Mouse (Mus musculus) gastrocnemius, postnatal 4 days (tissue): Measurements from ENCODE around the gene Foxc2. TPM values are rescaled to one million over a fixed set of nuclear protein-coding genes. Genes with fewer than 3 reads are reported as not detected.
A peak's percentile ranks its signal among the peaks of the same experiment; 100 is the strongest.

Experiments used
- DNase-seq, 2 experiments: peaks; one replicate each; pipeline ENCODE4 v3.0.0; 2021 to 2022; ENCODE audit warnings: low spot score in 2 of 2, mixed read lengths in 2 of 2
- long read RNA-seq, 2 experiments: library from polyadenylated mRNA; stranded (forward); transcript quantifications; one replicate each; pipeline ENCODE4 v2.0.0; 2021
- total RNA-seq, 2 experiments: library from RNA; stranded (reverse); gene quantifications; 2 replicates each; pipeline ENCODE4 v1.2.3; 2021

The Foxc2 gene
- 1 to 10 TPM; 1.3 TPM for total RNA-seq
- long read RNA-seq, experiment 1: 0 reads
- long read RNA-seq, experiment 2, partial matches to known transcripts: 0 of 2 reads
- long read RNA-seq, experiment 2, other reads (novel, unspliced or antisense): 0 of 2 reads

- peak; percentile 60 to 82 for DNase-seq
Observed at GRCm38 (mm10) chr8:121115948-121116347, at the start of gene Foxc2. TSS of gene Foxc2 (plus strand) at chr8:121116171.

GRCm38 (mm10) chr8:121071454-121071853 is 44.5 kb upstream of the Foxc2 start:
- no peak for DNase-seq

GRCm38 (mm10) chr8:121072406-121073130 is 43.4 kb upstream of the Foxc2 start:
- no peak for DNase-seq

- DNase-seq: no peak
Observed at GRCm38 (mm10) chr8:121073174-121074107, 42.5 kb upstream of the Foxc2 start.

- no peak for DNase-seq
Observed at GRCm38 (mm10) chr8:121074108-121074847, 41.7 kb upstream of the Foxc2 start.

GRCm38 (mm10) chr8:121074848-121075145 is 41.2 kb upstream of the Foxc2 start:
- no peak for DNase-seq

GRCm38 (mm10) chr8:121075936-121076335 is 40.0 kb upstream of the Foxc2 start:
- no peak for DNase-seq

- no peak for DNase-seq
Observed at GRCm38 (mm10) chr8:121076555-121076954, 39.4 kb upstream of the Foxc2 start.

- no peak for DNase-seq
Observed at GRCm38 (mm10) chr8:121078721-121079120, 37.2 kb upstream of the Foxc2 start.

GRCm38 (mm10) chr8:121079201-121079600 is 36.8 kb upstream of the Foxc2 start:
- no peak for DNase-seq

GRCm38 (mm10) chr8:121079944-121080343 is 36.0 kb upstream of the Foxc2 start:
- no peak for DNase-seq

- no peak for DNase-seq
Observed at GRCm38 (mm10) chr8:121080361-121081090, 35.4 kb upstream of the Foxc2 start.

GRCm38 (mm10) chr8:121081398-121081797 is 34.6 kb upstream of the Foxc2 start:
- no peak for DNase-seq

GRCm38 (mm10) chr8:121082218-121083092 is 33.5 kb upstream of the Foxc2 start:
- DNase-seq: no peak

GRCm38 (mm10) chr8:121083093-121083935 is 32.7 kb upstream of the Foxc2 start:
- DNase-seq: peak; percentile 65 to 78

- DNase-seq: no peak
Observed at GRCm38 (mm10) chr8:121083936-121084209, 32.1 kb upstream of the Foxc2 start.

GRCm38 (mm10) chr8:121084210-121084951 is 31.6 kb upstream of the Foxc2 start, which contains the start of gene Foxf1:
TSS of gene Foxf1 (plus strand) at chr8:121084386.
- no peak for DNase-seq

GRCm38 (mm10) chr8:121085011-121085410 is 31.0 kb upstream of the Foxc2 start:
- DNase-seq: no peak
